10 mouse cellular contexts compared by ENCODE assay signal in the genomic region with DNA sequence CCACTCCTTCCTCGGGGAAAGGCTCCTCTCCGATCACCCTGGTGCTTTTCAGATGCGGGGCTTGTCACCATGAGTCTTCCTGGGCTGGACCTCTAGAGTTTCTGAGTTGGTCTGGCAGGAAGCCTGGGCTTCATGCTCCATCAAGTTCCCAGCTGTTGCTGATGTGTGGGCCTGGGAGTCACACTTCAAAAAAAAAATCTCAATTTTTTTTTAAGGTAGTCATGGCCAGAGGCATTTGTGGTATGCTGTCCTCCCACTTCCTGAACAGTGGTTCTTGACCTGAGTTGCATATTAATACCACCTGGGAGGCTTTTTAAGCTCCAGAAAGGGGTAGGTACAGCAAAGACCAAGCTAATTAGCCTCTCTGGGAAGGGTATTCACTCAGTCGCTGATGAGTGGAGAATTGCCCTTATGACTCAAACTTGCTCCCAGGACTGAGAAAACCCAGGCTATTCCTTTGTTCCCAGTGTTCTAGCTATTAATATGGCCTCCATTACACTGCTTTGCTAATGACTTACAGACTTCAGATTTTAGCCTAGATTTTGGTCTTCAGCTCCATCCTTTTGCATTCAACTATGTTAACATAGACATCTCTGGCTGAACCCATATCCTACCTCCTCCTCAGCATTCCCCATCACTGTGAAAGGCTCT. TPM values are rescaled to one million over a fixed set of nuclear protein-coding genes. Genes with fewer than 3 reads are reported as not detected.
DNase-seq lines count a peak whose midpoint lies in the region; ATAC-seq and TF ChIP-seq lines count a peak whose summit lies in the region.
"Had no signal": no experiment of that assay in that cellular context is flagged by ENCODE, and none has a peak within 500 bp of the region (broad histone marks: within the 10 kb centered on the region; RNA-seq: fewer than 3 reads in every experiment).

No protein-coding gene starts in this region.

- H3K27ac ChIP-seq in heart, adult 2 months, result no peak overlapping the region
- H3K27ac ChIP-seq in kidney, postnatal 0 days, result peak overlapping the region; percentile 62
- H3K27ac ChIP-seq in hindbrain, embryonic 13.5 days, result no peak overlapping the region
- no peak overlapping the region for H3K27ac ChIP-seq in hindbrain, embryonic 11.5 days (ENCODE audit: low read depth, low read length)
- no peak overlapping the region for H3K27ac ChIP-seq in layer of hippocampus, adult 2 months

- peak; percentile 16 for DNase-seq in kidney, adult 11 months
- DNase-seq in kidney, adult 18-20 months, result no peak
- DNase-seq in heart, adult 2 months, result peak; percentile 29 to 35
- DNase-seq in kidney, postnatal 0 days (ENCODE audit: low spot score), result peak; percentile 88
- DNase-seq in lung, postnatal 14 days, result peak; percentile 27
- no peak for DNase-seq in hindbrain, embryonic 11.5 days (ENCODE audit: low spot score)
- no peak for DNase-seq in layer of hippocampus, adult 2 months (ENCODE audit: low spot score in 2 of 2)
- DNase-seq: right cerebral cortex, postnatal 25 days; thymus, postnatal 25 days had no signal

- no peak overlapping the region for H3K9ac ChIP-seq in heart, adult 2 months (ENCODE audit: low read depth, low read length)
- H3K9ac ChIP-seq in kidney, postnatal 0 days (ENCODE audit: low read depth, low read length), result no peak overlapping the region
- H3K9ac ChIP-seq in hindbrain, embryonic 13.5 days, result no peak overlapping the region
- H3K9ac ChIP-seq in hindbrain, embryonic 11.5 days (ENCODE audit: low read depth, low read length), result no peak overlapping the region

- no peak for TF ChIP-seq EP300 in heart, adult 2 months (IDR thresholded peaks at IDR 0.05; ENCODE audit: insufficient read depth, low read depth, low read length)

- ATAC-seq in kidney, postnatal 0 days (replicated peaks; ENCODE audit: low FRiP score, low read depth), result peak; percentile 72; the same call in 1 of the 2 replicates
- no peak for ATAC-seq in hindbrain, embryonic 13.5 days (ENCODE audit: low FRiP score)
- no peak for ATAC-seq in hindbrain, embryonic 11.5 days (ENCODE audit: low FRiP score)

- H3K27me3 ChIP-seq in heart, adult 2 months (ENCODE audit: control insufficient read depth, insufficient read depth, low read length), result no peaks in the 10 kb centered on the region
- H3K27me3 ChIP-seq in kidney, postnatal 0 days (ENCODE audit: insufficient read depth, low read length), result no peaks in the 10 kb centered on the region
- no peaks in the 10 kb centered on the region for H3K27me3 ChIP-seq in hindbrain, embryonic 13.5 days
- no peaks in the 10 kb centered on the region for H3K27me3 ChIP-seq in hindbrain, embryonic 11.5 days (ENCODE audit: control insufficient read depth, insufficient read depth, low read length)

- 36% methylated on average over 4 of the region's 4 CpGs for WGBS in heart, adult 2 months
- 10% methylated on average over 4 of the region's 4 CpGs for WGBS in kidney, postnatal 0 days
- 55% methylated on average over 4 of the region's 4 CpGs for WGBS in hindbrain, embryonic 13.5 days
- 61% methylated on average over 4 of the region's 4 CpGs for WGBS in hindbrain, embryonic 11.5 days

- peaks cover 4% of the 10 kb centered on the region for H3K4me1 ChIP-seq in heart, adult 2 months (ENCODE audit: control insufficient read depth, insufficient read depth, low read length)
- H3K4me1 ChIP-seq in kidney, postnatal 0 days (replicated peaks; ENCODE audit: insufficient read depth, low read length), result peaks cover 9% of the 10 kb centered on the region; the same call in 1 of the 2 replicates
- H3K4me1 ChIP-seq in hindbrain, embryonic 13.5 days (replicated peaks), result peaks cover 11% of the 10 kb centered on the region; the same call in 1 of the 2 replicates
- no peaks in the 10 kb centered on the region for H3K4me1 ChIP-seq in hindbrain, embryonic 11.5 days (replicated peaks; ENCODE audit: control insufficient read depth, insufficient read depth, low read length)

- H3K79me2 ChIP-seq in heart, adult 2 months (replicated peaks; ENCODE audit: control insufficient read depth, insufficient read depth, low read length), result no peaks in the 10 kb centered on the region

- H3K4me2 ChIP-seq in kidney, postnatal 0 days (ENCODE audit: low read length), result peak overlapping the region; percentile 35; the same call in 1 of the 2 replicates
- no peak overlapping the region for H3K4me2 ChIP-seq in hindbrain, embryonic 13.5 days
- no peak overlapping the region for H3K4me2 ChIP-seq in hindbrain, embryonic 11.5 days (replicated peaks; ENCODE audit: low read depth, low read length)

- peaks cover 2% of the 10 kb centered on the region; the same call in 1 of the 2 replicates for H3K36me3 ChIP-seq in heart, adult 2 months (ENCODE audit: control insufficient read depth, insufficient read depth, low read length)
- H3K36me3 ChIP-seq in kidney, postnatal 0 days (ENCODE audit: insufficient read depth, low read length), result no peaks in the 10 kb centered on the region
- H3K36me3 ChIP-seq in hindbrain, embryonic 13.5 days, result no peaks in the 10 kb centered on the region
- H3K36me3 ChIP-seq in hindbrain, embryonic 11.5 days (ENCODE audit: control insufficient read depth, insufficient read depth, low read length), result no peaks in the 10 kb centered on the region

- no peak for TF ChIP-seq POLR2A in heart, adult 2 months (IDR thresholded peaks at IDR 0.05; ENCODE audit: insufficient read depth, low read depth, low read length)

- H3K4me3 ChIP-seq in heart, adult 2 months, result no peak overlapping the region
- no peak overlapping the region for H3K4me3 ChIP-seq in kidney, postnatal 0 days (replicated peaks; ENCODE audit: low read depth, low read length)
- H3K4me3 ChIP-seq in hindbrain, embryonic 13.5 days, result no peak overlapping the region
- no peak overlapping the region for H3K4me3 ChIP-seq in hindbrain, embryonic 11.5 days (ENCODE audit: low read depth, low read length)
- no peak overlapping the region for H3K4me3 ChIP-seq in layer of hippocampus, adult 2 months

- intact Hi-C loops in heart, adult 2 months (cut with DNase I), result no loop called here

- TF ChIP-seq CTCF in heart, adult 2 months (IDR thresholded peaks at IDR 0.05), result no peak
- TF ChIP-seq CTCF in kidney, postnatal 0 days (IDR thresholded peaks at IDR 0.05; ENCODE audit: low read depth), result no peak
- no peak for TF ChIP-seq CTCF in layer of hippocampus, adult 2 months (conservative IDR thresholded peaks at IDR 0.05)

- H3K9me3 ChIP-seq in kidney, postnatal 0 days (replicated peaks; ENCODE audit: low read length), result no peaks in the 10 kb centered on the region
- no peaks in the 10 kb centered on the region for H3K9me3 ChIP-seq in hindbrain, embryonic 13.5 days
- no peaks in the 10 kb centered on the region for H3K9me3 ChIP-seq in hindbrain, embryonic 11.5 days (ENCODE audit: control insufficient read depth, low read length)

RNA-seq across cellular contexts. Expression of gene St8sia2, which starts 52.1 kb away (rescaled TPM):
- total RNA-seq in heart, adult 2 months (2021), result under 1 TPM; 0.11 to 0.44 TPM
- 0.37 and 0.38 TPM in 2 replicates for polyA plus RNA-seq in heart, adult 2 months (2012; rRNA removed)
- polyA plus RNA-seq in kidney, postnatal 0 days (2015; fragmentation: Nextera tagmentation; extraction: Ambion mirVana), result 5.0 and 5.1 TPM in 2 replicates
- 81.7 and 84.5 TPM in 2 replicates for polyA plus RNA-seq in hindbrain, embryonic 13.5 days (2015; fragmentation: Nextera tagmentation; extraction: Ambion mirVana)
- 53.3 and 55.5 TPM in 2 replicates for polyA plus RNA-seq in hindbrain, embryonic 11.5 days (2014; fragmentation: Nextera tagmentation; extraction: Ambion mirVana)
- 1 to 10 TPM; 1.3 to 1.8 TPM for total RNA-seq in layer of hippocampus, adult 2 months (2021)

Comparison
In these comparisons a context has a peak if more than half of its experiments do, and no peak if none do; other contexts are left out.
1. DNase-seq: peak in kidney, adult 11 months (single experiment), heart, adult 2 months (2 of 2), kidney, postnatal 0 days (single experiment) and lung, postnatal 14 days (single experiment); none in kidney, adult 18-20 months (single experiment), hindbrain, embryonic 11.5 days (single experiment) and layer of hippocampus, adult 2 months (0 of 2).